Mouse (Mus musculus) left cerebral cortex, adult 18-20 months (tissue): ENCODE data around the gene Uba5. TPM values are rescaled to one million over a fixed set of nuclear protein-coding genes. Genes with fewer than 3 reads are reported as not detected.

Experiments
- DNase-seq, 2 experiments: peaks; one replicate each; pipeline ENCODE4 v3.0.0; 2021 to 2022; ENCODE audit warnings: low spot score in 2 of 2, mixed read lengths in 1 of 2
- long read RNA-seq, 2 experiments: library from polyadenylated mRNA; stranded (forward); transcript quantifications; one replicate each; pipeline ENCODE4 v2.0.0; 2021
- total RNA-seq, 2 experiments: library from RNA; stranded (reverse); gene quantifications; 2 replicates each; pipeline ENCODE4 v1.2.3; 2021

The Uba5 gene
- 10 to 100 TPM; 39.2 to 44.2 TPM for total RNA-seq
- long read RNA-seq, experiment 1, transcript Uba5-201 (12 exons, 2,404 nt): major isoform, 56 of 62 reads
- long read RNA-seq, experiment 1, partial matches to known transcripts: 1 of 62 reads
- long read RNA-seq, experiment 1, other reads (novel, unspliced or antisense): 5 of 62 reads
- long read RNA-seq, experiment 2, transcript Uba5-201 (12 exons, 2,404 nt): major isoform, 46 of 50 reads
- long read RNA-seq, experiment 2, partial matches to known transcripts: 0 of 50 reads
- long read RNA-seq, experiment 2, other reads (novel, unspliced or antisense): 4 of 50 reads

DNA sequence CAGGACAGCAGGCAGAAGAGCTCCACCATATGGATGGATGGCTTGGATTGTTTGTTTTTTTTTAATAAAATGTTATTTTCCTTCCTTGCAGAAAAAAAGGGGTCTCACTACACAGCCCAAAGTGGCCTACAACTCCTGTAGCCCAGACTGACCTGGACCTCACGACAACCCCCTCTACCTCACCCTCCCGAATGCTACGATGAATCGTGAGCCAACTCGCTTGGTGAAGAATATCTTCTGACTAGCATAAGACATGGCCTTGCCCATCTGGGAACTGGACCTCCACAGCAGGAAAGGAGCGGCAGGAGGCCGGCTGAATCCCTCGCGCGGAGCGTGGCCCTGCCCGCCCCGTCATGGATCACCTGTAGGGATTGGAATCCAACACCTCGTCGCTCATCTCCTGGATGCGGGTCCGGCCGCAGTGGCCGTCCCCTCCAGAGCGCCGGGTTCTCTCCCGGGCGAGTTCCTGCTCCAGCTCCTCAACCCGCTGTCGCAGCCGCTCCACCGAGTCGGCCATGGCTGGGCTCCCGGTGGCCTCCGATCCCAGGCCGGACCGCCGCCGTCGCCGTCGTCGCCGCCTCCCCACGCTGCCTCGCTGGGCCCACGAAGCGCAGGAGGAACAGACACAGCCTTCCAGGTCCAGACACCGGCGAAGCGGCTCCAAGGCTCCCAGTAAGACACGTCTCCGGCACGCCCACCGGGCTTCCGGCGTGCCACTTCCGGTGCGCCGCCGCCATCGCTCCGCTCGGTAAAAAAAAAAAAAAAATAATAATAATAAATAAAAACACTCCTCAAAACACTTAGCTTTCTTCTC is at the start of gene Uba5:
TSS of gene Uba5 (minus strand) at position 705 of the 814 bp plus-strand sequence.
- DNase-seq: peak; percentile 64 to 75

DNA sequence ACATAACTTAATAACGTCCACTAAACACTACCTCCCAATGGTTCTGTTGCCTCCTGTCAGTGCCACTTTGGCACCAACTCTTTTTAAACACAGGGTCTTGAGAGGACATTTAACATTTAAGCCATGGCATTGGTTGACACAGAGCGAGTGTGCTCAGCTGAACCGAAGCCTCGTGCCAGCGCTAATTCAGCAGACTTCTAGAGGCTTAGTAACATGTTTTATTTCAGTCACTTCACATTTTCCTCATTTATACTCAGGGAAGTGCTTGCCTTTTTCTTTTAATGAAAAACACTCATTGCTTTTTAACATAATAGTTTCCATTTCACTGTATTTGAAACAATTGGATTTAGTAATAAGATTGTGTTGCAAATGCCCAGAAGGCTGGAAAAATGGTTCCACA is 46.2 kb upstream of the Uba5 start:
- DNase-seq: no peak

DNA sequence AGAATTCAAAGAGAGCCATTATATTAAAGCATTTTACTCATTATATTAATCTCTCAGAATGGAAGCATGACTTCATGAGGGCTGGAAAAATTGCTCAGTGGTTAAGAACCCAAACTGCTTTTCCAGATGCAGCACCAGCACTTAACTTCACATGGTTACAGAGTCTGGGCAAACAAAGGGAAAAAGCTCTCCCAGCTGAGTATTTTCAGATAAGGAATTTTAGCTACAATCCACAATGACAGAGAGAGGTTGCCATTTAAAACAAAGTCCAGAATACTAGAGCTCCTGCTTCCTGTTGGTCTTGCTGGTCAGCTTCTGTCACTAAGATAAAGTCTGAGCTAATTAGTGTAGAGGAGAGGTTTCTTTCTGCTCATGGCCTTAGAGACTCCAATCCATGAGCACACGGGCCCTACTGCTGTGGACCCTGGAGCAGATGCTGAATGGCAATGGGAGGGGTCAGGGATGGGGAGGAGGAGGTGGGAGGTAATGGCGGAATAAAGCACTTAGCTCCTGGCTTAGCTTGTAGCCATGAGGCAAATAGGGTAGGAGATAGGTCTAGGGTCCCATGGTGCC is 45.7 kb upstream of the Uba5 start:
- no peak for DNase-seq

DNA sequence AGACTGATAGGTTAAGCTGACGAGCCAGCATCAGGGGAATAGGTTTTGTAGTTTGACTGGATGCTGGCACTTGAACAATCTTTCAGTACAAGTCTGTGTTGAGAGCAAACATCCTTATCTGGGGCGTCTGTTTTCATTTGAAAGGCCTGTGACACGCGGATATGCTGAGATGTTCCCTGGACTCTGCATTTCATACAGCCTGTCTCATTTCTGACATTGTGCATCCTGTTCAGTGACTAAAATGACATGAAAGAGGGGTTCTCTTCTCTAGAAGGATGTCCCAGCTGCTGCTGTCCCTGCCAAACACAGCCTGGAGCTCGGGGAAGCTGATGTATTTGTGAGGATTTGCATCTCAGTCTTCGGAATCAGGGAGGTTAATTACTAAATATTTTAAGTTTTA is 44.5 kb upstream of the Uba5 start:
- DNase-seq: no peak

DNA sequence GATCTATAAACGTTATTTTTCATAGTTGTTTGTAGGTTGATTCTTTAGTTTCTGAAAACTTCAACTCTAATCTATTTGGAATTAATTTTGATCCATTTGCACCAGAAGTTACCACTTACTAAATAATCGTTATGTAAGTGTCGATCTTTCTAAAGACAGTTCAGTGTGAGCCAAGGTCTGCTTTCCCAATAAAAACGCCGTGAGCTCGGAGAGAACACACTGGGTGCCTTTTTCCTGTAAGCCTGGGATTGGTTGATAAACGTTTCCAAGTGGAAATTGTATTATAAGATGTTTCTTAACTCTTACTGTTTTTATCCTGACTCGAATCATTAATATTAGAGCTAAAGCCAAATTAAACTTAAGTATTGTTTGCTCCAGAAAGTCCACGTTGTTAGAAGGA is 44.0 kb upstream of the Uba5 start:
- DNase-seq: no peak

DNA sequence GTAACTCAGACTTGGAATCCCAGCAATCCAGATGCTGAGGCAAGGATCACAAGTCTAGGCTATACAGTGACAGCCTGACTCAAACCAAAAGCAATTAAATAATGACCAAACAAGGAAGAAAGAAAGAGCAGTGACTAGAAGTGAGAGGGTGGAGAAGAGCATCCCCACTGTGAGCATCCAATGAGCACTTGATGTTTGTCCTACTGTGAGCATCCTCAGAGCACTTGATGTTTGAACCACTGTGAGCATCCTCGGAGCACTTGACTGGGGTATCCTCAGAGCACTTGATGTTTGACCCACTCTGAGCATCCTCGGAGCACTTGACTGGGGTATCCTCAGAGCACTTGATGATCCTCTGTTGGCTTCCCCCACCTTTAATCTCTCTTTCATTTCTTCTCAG is 42.1 kb upstream of the Uba5 start:
- no peak for DNase-seq

DNA sequence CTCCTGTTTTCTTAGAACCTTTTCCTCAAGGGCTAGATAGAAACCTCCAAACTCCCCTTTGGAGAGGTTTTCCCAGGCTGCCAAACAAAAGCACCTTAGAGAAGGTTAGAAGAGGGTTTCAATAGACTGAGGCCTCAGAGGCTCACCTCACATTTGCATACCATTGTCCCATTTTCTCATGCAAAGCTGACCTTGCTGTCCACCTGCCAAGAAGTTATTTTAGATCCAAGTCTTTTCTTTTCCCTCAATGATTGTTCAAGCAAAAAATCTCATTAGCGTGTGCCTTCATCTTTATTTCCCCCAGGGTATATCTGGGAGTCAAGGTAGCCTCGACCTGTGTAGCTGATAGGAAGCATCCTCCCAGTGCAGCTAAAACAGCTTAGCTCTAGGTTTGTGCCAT is 40.0 kb upstream of the Uba5 start:
- DNase-seq: no peak

DNA sequence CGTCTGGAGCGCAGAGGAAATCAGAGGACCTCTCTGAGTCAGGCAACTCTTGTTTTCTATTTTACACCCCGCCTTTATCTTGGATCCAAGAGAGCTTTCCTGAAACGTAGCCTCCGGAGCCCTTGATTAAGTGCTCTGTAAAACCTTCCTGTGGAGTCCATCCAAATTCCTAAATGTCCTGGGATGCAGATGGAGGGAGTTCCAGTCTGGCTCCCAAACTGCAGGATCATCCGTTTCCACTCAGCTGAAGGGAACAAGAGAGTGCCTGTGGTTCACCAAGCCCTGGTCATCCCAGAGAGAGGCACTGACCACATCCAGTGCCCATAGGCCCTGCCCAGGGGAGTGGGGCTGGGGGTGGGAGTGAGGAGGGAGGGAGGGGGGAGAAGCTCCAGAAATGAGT is 39.4 kb upstream of the Uba5 start:
- no peak for DNase-seq

DNA sequence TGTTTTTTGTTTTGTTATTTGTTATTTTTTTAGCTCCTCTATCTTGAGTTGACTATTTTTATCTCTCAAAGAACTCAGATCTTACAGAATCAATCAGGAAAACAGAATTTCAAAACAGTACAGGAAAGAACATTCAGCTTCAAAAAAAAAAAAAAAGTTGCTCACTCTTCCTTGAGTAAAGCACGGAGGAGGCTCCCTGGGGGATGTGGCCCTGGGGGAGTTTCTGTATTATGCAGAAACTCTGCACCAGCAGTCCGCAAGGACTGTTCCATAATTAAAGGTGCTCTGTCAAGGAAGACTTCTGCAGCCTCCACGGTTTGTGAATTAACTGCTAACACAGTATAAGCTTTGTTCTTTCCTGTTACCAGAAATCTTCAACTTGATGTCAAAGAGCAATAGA is 38.5 kb upstream of the Uba5 start:
- peak in 1 of 2 experiments; percentile 21 for DNase-seq

DNA sequence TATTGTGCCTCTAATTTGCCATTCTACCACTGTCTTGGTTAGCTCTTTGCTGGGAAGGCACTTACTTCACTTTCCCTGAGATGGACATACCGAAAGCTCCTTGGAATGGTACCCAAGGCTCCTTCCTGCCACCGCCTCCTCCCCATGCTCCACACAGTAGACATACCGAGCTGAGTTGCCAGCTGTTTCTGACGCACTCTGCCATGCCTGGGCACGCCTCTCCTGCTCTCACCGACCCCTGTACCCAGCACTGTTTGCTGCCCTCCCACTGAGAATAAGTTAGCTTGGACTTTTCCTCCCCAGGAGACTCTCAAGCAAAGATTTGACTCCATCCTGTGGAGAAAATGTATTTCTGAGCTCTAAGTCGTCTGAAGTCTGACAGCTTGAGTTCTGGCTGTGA is 37.9 kb upstream of the Uba5 start:
- DNase-seq: no peak

DNA sequence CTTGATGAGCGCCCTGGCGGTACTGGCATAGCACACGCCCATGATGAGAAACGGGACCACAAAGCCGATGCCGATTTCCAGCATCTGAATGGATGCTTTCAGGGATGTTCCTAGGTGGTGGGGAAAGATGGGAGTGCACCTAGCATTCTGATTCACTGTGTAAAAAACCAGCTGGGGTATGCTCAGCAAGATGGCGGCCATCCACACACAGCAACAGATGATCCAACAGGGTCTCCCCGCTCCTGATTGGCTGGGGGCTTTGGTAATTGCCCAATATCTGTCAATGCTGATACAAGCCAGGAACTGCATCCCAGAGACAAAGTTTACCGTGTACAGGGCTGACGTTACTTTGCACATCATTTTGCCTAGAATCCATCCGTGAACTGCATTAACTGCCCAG is 36.1 kb upstream of the Uba5 start:
- DNase-seq: no peak

DNA sequence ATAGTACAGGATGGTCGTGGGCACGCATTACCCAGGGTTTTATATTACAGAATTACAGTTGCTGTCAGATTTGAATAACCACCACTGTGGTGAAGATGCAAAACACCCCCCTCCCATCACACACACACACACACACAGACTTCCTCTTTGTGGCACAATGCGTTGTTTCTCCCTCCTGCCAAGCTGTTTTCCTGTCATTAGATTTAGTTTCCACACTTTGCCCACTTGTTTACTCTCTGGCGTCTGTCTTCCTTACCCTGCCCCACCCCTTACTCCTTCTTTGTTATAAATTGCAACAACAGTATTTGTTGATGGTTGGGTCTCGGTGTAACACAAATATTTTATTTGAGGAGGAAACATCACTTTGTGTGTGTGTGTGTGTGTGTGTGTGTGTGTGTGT is 35.3 kb upstream of the Uba5 start:
- DNase-seq: no peak

DNA sequence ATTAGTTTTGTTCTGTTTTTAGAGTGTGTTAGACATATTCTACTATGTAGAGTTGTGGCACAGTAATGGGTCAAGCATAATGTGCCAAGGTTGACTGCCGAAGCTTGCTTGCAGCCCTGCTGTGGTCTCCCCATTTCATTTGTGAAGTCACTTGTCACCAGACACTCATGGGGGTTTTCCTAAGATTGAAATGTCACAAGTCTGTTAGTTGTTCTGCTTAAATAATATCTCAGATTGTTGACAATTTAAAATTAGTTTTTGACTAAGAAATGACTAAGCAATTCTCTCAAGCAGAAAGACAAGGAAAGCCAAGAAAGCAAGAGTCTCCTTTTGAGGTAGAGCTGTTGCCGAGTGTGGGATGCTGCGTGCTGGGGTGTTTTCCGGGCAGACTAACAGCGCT is 30.0 kb upstream of the Uba5 start:
- no peak for DNase-seq

DNA sequence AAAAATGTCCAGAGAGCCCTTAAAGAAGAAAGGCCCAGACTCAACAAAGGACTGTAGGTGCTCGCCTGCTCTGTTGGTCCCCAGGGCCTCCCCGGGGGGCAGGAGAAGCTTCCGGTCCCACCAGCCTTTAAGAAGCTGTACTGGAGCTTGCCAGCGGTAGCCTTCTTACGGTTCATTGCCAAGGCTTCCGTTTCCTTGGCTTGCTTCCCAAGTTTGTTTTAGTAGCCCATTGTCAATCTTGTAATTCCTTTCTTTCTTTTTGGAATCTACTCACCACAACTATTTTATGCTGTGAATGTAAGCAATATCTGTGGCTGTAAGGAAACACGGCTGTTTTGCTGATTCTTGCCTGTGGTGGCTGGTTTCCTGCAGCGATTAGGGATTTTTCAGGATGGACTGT is 25.6 kb upstream of the Uba5 start:
- DNase-seq: no peak

DNA sequence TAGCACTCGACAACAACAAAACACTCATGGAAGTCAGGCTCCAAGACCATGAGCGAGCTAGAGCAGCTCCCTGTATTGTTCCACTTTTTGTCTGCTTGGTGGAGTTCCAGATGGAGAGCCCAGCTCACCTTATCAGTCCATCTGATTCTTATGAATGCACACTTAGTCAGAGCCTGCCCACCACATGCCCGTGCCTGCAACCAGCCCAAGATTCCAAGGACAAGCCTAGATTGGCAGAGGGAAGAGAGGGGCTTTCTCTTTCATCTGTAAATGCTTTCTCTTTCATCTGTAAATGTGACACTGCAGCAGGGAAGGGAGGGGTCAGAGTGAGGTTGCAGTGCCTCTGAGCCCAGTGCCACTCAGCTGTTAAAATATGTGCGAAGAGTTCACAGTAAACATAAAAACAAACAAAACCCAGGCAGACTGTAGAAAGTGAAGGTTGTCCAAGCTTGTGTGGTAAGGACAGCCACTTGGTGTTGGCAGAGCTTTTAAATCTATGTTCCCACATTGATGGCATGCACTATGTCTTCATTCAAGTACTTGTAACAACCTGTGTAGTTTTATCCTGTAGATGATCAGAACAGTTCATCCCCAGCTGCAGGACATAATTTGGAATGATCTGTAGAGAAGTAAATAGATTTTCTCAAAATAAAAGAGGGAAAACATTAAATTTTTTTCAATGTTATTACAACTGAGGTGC is 22.9 kb upstream of the Uba5 start:
- no peak for DNase-seq

DNA sequence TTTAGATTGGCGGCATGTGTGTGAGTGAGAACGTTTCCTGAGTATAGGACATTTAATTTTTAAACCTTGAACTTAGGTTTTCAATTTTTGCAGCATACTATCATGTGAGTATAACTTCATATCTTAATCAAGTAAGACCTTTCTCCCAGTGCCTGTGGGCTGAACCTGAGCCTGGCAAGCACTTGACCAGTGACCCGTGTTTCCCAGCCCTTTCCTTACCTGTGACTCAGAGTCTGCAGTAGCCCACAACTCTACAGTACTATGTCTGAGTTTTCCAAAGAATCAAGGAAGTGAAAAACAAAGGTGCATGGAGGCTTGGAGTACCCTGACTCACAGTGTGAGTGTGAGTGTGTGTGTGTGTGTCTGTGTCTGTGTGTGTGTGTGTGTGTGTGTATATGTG is 17.1 kb upstream of the Uba5 start:
- DNase-seq: no peak

DNA sequence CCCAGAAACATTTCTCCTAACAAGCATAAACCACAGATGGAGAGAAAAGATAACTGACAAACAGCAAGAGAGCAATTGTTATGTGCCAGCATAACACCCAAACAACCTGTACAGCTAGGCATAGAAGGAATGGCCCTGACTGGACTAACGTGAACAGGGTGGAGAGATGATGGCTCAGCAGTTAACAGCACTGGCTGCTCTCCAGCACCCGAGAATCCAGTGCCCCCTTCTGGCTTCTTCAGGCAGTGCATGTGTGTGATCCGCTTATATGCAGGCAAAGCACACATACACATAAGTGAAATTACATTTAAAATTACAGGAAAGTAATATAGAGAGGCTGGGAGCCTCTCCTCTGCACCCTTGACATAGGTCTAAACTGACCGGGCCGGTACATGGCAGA is 16.4 kb upstream of the Uba5 start:
- DNase-seq: peak; percentile 33 to 38

DNA sequence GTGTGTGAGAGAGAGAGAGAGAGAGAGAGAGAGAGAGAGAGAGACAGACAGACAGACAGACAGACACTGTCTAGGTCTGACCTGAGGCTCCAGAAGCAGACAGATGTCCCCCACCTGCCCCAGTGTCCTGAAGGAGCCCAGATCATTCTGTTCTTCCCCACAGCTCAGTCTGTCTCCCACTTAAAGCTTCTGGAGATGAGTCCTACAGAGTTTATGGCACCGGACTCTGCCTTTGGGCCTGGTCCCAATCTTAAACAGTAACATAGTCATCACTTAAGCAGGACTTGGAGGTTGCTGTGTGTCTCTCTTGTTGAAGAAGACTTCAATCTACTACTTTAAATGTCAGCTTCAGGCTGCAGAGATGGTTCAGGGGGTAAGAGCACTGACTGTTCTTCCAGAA is 15.8 kb upstream of the Uba5 start:
- no peak for DNase-seq

DNA sequence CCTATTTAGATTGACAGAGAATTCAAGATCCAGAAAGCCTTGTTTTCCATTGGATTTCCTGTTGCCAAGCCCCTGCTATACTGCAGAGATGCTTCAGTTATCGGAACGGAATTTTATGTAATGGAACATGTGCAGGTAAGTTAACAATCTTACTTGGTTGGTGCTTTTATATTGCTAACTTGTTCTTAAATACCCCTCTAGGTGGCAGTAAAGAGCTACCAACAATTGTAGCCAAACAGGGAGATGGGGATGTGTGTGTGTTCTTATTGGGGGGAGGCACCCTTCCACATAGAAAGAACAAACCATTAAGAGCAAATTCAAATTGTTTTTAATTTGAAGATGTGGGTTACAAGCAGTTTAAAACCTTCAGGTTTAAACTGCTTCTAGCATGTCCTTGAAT is 12.9 kb upstream of the Uba5 start:
- DNase-seq: no peak

DNA sequence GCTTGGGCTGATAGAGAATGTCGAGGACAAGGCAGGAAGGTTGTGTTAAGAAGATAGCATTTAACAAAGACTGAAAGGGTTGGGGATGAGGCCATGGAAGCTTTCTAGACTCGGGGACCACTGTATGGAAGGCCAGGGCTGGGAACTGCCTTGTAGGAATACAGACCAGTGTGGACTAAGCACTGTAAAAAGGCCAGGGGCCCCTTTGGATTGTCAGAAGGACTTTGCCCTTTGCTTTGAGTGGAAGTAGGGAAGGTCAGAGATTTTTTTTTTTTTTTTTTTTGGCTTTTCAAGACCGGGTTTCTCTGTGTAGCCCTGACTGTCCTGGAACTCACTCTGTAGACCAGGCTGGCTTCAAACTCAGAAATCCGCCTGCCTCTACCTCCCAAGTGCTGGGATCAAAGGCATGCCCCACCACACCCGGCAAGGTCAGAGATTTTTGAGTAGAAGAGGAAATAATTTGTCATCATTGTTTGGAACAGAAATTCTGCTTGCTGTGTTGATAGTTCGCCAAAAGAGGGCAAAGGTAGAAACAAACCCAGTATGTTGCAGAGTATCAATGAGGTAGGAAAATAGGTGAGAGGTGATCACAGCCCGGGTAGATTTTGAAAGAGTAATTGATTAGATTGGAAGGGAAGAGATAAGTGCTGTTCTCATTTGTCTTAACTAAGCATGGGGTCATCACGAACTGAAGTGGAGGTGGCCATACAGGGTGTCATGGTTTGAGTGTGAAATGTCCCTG is 8.1 kb upstream of the Uba5 start:
- DNase-seq: no peak

DNA sequence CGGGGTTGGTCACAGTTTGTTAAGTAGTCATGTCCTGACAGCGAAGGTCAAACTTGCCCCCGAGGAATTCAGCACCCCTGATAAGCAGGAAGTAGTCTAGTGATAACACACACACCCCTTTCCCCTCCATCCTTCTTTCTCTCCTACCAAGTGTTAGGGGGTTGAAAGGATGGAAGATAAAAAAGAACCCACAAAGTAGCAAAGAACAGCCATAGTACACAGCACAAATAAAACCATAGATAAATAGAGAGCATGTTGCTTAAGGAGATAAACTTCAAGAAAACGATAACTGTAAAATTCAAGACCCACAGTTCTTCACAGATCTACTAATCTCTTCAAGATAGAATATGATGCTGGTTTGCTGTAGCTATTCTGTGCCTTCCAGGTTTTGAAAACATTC is 7.3 kb upstream of the Uba5 start:
- no peak for DNase-seq
